Mouse (Mus musculus) layer of hippocampus, adult 11-12 months (tissue): Measurements from ENCODE around the gene Smco1.
"Not testable (repeated sequence)": the region's sequence is repeated elsewhere in the genome, so short reads cannot be mapped to it uniquely, and the experiment has no call there.

ENCODE experiments used
- DNase-seq: peaks from one replicate; pipeline ENCODE4 v3.0.0; 2022; ENCODE audit warnings: low spot score

Gene Smco1

DNA sequence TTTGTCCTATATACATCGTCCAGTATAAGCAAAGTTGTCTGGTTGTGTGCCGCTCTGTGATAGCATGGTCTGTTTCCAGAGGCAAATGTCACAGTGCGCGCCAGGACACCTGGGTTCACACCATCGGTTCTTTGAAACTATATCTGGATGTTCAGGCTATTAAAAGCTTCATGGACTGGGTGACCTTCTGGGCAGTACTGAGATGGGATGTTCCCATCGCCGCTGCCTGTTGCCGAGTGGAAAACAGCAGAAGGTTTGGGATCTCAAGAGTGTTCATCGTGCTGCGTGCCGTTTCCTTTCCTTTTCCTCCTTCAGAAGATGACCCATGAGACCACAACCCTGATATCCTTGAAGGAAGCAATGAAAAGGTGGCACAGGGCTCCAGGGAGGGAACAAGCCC lies at the start of gene Smco1:
TSS of gene Smco1 (plus strand) at position 178 of the 400 bp plus-strand sequence.
- no peak for DNase-seq

DNA sequence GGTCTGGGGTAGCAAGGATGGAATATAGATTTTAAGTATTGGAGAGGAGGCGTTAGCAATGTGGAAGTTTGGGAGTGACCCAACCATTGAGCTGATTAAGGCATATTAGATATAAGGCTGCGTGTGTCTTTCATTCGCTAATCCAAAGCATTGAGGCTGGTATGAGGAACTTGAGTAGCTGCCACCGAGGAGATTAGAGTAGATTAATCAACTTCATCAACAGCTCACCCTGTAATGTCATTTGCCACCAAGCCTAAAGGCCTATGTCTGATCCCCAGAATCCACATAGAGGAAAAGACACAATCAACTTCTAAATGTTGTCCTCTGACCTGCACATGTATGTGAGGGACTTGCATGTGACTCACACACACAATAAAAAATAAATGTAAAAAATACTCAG lies 49.5 kb upstream of the Smco1 start:
- DNase-seq, result no peak

DNA sequence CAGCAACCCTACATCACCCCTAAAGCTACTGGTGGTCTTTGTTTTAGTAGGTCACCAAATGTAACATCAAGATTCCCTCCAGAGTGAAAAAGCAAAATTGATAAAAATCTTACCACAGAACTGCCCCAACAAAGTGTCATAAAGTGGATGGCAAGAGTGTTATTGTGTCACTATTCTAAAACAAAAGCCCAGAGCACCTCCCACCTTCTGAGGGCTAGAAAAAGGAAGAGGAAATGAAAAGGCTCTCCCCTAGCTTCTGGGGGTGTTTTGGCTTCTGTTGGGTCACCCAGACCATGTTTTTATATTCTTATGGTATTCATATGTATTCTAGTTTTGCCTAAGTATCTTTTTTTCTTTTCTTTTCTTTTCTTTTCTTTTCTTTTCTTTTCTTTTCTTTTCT lies 48.9 kb upstream of the Smco1 start:
- no peak for DNase-seq

DNA sequence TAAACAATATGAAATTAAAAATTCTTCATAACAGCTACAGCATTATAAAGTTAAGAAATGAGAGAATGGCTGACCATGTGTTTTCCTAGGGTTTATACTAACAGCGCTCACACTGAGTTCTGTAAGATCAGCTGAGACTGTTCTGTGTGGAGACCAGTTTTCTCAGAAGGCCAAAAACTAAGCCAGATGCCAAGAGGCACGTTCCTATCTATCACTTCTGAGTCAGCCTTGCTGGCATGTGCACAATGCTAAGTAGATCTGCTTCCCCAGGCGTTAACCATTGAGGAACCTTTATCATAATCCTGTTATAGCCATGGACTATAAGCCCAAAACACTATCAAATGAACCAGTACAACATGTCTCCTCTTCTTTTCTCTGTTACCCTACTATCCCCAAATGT lies 39.2 kb upstream of the Smco1 start:
- not testable (repeated sequence) for DNase-seq

DNA sequence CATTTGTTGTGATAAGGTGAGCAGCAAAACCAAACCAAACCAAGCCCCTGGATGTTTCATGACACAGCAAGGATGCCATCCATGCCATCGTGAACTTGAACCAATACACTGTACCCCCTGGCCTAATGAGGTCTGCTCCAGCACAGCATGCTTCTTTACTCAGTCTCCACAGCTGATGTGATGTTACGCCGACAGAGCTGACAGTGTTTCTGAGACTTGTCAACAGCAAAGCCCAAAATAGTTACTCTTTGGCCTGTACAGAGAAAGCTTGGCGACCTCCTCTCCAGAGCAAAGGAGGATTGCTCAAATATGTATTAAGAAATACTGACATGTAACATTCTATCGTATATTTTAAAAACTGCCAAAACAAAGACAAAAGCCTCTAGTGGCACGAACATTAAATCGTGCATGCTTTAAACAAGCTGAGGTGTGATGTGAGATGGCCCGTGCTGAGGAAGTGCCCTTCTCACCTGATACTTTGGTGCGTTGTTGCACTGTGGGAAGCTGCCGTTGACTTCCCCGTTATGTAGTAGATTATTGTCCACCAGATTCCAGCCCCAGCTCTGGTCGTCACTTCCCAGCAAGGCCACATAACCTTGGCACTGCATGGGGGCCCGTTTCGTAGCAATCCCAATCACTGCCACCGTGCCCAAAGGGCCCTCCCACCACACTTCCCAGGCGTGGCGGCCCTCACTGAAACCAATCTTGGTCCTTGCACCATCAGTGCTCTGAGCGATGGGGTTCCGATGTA lies 33.2 kb upstream of the Smco1 start:
- no peak for DNase-seq

DNA sequence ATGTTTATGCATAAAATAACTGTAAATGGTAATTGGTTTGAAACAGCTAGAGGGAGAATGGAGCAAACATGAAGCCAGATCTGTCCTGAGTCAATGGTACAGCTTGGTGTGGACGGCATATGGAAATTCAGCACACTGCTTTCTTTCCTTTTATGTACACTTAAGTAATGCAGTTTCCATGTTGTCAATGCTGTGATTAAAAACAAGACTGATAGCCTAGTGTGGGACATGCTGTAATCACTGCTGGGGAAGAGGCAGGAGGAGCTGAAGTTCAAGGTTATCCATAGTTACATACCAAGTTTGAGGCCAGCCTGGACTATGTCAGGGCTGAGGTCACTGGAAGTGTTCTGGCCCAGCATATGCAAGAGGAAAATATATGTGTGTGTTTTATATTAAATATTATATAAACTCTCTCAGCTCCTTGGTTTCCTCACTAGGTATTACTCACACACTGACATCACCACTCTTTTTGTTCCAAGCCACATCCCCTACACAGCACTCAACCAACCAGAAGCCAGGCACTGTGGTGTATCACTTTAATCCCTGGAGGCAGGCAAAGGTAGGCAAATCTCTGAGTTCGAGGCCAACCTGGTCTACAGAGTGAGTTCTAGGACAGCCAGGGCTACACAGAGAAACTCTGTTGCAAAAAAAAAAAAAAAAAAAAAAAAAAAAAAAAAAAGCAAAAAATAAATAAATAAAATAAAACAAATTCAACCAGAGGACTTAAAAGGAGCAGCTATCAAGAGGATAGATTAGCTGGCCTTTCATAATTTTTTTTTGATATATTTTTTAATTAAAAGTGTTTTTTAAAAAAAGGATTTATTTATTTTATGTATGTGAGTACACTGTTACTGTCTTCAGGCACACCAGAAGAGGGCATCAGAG lies 31.6 kb upstream of the Smco1 start:
- no peak for DNase-seq

DNA sequence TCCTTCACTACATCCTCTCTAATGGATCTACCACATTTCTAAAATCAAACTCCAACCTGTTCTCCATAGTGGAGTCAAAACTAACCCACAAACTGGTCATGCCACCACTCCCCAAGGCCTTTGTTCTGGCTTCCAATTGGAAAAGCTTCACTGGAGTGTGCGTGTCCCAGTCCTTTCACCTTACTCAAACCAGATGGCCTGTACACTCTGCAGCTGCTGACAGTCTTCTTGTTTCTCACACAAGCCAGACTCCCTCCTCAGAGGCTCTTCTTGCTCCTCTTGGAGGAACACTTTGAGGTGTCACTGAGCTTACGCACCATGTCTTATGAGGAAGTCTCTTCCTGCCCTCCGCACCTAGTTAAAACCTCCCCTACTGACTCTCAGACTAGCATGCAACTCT lies 27.4 kb upstream of the Smco1 start:
- no peak for DNase-seq

DNA sequence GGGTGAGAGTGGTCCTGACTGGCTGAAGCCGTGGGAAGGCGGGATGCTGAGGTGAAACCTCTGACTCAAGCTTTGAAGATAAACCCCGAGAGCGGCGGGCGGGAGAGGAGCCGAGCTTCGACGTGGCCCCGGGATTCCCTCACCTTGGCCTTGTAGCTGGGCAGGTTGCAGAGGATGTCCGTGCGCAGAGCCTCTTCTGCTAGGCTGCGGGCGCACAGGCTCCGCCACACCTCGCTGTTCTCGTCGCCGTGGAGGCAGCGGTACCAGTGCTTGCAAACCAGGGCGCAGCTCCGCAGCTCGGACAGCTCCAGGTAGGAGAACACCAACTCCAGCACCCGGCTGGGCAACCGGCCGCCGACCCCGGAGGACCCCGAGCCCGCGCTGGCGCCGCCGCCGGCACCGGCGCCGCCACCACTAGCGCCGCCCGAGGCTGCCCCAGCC lies 24.9 kb upstream of the Smco1 start:
- peak; percentile 36 for DNase-seq

DNA sequence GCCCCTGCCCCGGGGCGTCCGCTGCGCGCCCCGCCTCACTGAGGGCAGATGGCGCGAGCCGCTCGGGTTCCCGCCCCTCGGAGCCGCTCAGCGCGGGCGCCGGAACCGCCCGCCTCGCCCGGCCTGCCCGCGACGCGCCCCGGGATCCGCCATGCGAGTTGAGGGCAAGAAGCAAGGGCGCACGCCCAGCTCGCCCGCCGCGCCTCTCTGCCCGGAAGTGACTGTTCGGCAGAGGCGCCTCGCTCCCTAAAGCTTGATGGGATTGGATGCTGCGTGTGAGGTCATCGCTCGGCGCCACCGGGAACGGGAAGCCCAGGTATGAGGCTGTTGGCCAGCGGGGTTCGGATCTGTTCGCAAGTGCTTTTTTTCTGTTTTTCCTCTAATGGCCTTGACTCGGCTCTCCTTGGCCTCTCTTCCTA lies 24.3 kb upstream of the Smco1 start, which contains the start of the genes Fbxo45 and Wdr53:
TSS of gene Fbxo45 (minus strand) at position 207 of the 419 bp plus-strand sequence.
TSS of gene Wdr53 (plus strand) at position 276 of the 419 bp plus-strand sequence.
- DNase-seq, result peak; percentile 98

DNA sequence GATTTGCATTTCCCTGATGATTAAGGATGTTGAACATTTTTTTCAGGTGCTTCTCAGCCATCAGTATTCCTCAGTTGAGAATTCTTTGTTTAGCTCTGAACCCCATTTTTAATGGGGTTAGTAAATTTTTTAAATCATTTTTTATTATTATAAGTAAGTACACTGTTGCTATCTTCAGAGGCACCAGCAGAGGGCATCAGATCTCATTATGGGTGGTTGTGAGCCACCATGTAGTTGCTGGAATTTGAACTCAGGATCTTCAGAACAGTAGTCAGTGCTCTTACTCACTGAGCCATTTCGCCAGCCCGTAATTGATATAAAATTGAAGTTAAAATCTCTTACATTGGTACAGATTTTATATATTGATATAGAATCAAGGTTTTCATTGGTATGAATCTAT lies 7.0 kb upstream of the Smco1 start:
- not testable (repeated sequence) for DNase-seq

DNA sequence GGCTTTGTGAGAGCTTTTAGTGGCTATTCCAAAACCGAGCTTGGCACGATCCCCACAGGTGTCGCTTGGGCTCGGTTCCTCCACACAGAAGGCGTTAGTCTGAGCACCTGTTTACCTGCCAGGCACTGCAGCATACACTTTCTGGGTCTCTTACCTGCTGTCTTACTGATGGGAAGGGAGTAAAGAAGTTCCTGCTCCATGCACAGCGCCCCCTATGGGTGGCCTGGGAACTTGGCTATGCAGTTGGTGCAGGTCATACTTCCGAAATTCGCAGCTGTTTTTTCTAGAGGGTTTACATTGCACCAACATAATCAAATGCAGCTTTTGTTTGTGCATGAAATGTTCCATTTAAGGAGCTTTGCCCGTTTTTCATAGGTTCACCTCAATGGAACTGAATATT lies 2.1 kb downstream of the Smco1 start:
- no peak for DNase-seq

DNA sequence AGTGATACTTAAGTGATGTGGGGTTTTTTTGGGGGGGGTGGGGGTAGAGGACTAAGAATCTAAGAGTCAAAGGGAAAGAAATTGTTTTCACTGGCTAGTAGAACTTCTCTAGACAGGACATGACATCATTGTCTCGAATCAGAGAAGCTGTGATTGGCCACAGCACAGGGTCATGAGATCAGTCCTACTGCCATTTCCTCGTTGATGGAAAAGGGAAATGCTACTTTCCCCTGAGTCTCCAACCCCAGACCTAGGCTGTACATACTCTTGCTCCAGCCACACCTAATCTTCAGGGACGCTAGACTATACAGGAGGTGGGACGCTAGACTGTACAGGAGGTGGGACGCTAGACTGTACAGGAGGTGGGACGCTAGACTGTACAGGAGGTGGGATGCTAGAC lies 3.8 kb downstream of the Smco1 start:
- no peak for DNase-seq

DNA sequence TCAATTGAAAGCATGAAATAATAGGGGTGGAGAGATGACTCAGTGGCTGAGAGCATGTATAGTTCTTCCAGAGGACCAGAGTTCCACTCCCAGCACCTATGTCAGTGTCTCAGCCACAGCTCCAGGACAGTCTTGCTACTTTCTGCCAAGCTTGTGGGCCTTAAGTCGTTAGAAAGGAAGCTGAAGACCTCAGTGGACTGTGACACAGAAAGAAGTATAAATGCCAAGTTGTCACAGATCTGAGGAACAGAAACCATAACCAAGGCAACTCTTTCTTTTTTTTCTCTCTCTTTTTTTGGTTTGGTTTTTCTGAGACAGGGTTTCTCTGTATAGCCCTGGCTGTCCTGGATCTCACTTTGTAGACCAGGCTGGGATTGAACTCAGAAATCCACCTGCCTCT lies 4.6 kb downstream of the Smco1 start:
- DNase-seq, result no peak

DNA sequence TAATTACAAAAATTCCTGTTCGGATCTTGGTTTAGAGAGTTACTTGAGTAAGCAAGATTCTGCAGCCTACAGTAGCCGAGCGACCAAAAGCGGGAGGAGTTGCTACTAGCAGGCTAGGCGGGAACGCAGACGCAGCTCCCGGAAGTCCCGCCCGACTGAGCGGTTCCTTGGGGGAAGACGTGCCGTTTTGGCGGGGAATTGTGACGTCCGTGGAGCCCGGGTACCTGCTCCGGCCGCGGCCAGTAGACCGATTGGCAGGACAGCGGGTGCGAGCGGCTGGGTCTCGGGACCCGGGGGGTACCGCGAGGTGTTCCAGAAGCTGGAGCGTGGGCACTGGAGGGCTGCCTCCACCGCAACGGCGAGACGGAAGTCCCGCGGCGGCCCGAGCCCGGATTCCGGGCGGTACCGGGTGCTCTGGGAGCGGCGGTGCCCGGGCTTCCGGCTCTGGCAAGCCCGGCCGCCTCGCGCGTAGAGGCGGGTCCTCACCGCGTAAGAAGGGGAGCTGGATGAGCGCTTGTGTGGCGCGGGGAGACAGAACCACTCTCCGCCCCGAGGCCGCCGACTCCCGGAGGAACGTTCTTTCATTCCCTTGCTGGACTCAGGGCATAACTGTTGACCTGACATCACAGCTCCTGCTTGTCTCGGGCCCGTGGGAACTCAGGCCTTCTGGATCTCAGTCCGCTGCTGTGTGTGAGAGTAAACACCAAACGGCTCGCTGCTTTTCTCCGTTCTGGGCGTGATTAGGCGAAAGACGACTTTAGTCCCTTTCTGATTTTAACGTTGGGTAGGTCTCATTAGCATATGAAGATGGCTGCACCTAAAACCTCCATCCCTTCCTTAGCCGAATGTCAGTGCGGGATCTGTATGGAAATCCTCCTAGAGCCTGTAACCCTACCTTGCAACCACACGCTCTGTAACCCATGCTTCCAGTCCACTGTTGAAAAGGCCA lies 6.3 kb downstream of the Smco1 start, which contains the start of gene Rnf168:
TSS of gene Rnf168 (plus strand) at position 152 of the 949 bp plus-strand sequence.
- DNase-seq, result peak; percentile 87

DNA sequence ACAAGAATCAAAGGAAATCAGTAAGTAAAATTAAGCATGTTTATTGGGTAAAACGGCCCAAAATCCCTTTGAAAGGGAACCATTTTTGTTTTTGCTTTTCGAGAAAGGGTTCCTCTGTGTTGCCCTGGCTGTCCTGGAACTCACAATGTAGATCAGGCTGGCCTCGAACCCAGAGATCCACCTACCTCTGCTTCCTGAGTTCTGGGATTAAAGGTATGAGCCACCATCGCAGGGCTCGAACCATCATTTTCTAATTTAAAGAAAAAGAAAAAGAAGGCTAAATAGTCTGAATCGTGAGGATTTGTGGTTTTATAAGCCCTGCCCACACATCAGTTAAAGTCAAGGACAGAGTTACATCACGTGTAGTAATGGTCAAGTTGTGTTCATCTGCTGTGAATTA lies 7.1 kb downstream of the Smco1 start:
- no peak for DNase-seq

DNA sequence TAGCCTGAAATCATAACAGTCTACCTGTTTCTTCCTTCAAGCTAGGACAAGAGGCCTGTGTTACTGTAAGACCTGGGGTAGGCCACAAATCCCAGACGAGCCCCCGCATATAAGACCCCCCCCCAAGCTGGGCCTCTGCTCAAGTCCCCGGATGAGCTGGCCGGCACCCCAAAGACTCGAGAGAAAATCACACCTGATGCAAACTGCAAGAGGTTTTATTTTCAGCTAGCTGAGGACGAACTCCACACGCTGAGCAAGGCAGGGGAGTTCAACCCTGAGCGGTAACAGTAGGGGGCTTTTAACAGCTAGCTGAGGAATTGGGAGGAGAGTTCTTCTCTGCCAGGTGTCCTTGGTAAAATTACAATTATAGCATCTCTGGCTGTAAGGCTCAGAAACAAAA lies 8.9 kb downstream of the Smco1 start:
- DNase-seq, result no peak

DNA sequence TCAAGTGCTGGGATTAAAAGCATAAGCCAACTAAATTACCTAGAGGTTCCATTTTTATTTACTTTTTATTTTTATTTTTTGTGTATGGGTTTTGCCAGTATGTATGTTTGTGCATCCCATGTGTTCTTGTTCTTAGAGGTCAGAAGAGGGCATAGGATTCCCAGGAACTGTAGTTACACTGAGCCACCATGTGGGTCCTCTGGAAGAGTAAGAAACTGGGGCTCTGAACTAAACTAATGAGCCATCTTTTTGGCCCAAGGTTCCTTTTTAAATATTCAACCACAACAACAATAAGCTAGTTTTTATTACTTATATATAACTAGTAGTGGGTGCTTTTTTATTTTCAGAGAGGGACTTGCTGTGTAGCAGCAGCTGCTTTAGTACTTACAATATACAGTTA lies 11.3 kb downstream of the Smco1 start:
- DNase-seq, result no peak

DNA sequence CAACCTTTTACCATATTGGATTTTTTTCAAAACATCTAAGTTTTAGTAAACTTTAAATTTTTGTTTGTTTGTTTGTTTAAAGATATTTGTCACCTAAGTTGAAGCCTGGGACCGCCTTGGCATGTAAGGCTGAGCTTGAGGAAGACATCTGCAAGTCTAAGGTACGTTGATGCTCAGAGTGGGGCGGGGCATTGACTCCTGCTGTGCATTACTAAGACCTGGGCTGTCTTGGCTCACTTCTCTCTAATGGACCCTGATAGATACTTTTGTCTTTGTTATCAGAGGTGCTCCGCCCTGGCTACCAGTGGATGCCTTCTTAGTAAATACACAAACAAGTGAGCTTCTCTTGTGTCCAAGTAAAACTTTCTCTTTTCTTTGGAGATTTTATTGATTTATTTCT lies 20.6 kb downstream of the Smco1 start:
- no peak for DNase-seq

DNA sequence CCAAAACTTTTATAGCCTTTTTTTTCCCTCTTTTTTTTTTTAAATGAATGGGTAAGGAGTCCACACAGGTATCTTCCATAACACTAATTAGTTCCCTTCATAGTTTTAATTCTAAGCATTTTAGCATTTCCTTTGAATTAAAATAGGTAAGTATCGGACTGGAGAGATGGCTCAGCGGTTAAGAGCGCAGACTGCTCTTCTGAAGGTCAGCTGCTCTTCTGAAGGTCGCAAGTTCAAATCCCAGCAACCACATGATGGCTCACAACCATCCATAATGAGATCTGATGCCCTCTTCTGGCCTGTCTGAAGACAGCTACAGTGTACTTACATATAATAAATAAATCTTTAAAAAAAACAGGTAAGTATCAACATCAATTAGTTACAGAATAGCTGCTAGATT lies 28.3 kb downstream of the Smco1 start:
- DNase-seq, result not testable (repeated sequence)

DNA sequence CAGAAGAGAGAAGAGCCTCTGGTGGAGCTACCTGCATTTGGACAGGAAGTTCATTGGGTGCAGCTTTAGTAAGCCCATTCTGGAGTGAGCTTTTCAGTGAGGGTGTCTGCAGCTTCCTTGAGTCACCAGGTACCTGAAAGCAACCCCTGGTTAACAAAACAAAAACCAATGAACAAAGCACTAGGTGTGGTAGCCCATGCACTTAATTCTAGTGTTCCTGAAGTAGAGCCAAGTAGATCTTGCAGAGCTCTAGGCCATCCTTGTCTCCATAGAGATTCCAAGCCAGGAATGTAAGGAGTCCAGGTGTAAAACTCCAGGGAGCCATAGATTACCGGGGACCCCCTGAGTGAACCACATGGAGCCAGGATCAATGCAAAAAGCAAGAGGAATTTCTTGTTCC lies 31.8 kb downstream of the Smco1 start:
- no peak for DNase-seq

DNA sequence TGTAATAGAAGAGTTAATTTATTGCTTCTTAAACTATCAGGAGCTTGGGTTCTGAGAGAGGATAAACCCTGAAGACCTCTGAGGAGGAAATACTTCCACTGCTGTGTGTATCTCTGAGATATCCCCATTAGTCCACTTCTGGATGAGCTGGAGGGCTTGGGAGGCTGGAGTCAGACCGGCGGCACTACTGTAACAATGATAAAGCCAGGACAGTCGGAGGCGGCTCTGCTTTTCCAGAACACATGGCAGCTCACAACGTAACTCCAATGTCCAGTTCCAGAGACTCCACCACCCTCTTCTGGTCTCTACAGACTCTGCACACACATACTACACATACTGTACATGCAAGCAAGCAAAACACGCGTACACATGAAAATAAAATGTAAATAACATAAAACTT lies 32.6 kb downstream of the Smco1 start:
- DNase-seq, result no peak

DNA sequence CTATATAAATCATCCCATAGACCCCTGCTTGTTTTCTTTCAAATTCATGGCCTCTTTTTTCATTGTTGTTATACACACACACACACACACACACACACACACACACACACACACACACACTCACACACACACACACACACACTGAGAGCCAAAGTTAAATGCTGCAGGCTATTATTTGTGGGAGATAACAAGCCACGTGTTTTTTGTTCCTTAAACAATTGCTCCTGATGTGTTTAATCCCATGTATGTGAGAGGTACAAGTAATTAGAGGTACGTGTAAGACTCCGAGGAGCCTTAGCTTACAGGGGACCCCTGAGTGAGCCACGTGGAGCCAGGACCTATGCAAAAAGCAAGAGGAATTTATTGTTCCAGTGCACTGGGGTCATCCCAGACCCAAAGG lies 40.7 kb downstream of the Smco1 start:
- no peak for DNase-seq
